Mouse (Mus musculus) induced T-regulatory cell, adult 2 months (primary cell): ENCODE measurements at regions not wholly inside any gene's neighbourhood (a gene's known extent, or its start where the extent isn't known, plus 50 kb on each side); places are given as distances from the start of the nearest gene placed in this dataset.
A peak's percentile ranks its signal among the peaks of the same experiment; 100 is the strongest.

Source experiments
- DNase-seq: peaks from one replicate; pipeline ENCODE4 v3.0.0-alpha.2; 2012; ENCODE audit warnings: low read depth

DNA sequence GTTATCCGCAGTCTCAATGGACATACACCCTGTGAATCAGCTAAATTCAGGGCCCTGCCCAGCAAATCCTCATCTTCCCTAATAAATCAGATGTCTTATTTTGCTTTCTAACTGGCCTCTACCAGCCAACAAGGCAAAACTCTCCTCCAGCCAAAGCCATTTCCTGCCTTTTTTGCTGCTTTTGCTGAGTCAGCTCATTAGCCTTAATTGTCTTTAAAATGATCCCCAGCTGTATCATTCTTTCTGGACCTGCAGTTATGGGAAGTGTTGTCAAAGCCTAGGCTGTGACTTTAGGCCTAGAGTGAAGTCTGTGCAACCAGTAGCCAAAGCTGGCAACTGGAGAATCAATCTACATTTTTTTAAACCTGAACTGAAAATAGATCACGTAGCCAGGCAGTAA lies 81.4 kb downstream of the Mtpn start:
- no peak for DNase-seq

DNA sequence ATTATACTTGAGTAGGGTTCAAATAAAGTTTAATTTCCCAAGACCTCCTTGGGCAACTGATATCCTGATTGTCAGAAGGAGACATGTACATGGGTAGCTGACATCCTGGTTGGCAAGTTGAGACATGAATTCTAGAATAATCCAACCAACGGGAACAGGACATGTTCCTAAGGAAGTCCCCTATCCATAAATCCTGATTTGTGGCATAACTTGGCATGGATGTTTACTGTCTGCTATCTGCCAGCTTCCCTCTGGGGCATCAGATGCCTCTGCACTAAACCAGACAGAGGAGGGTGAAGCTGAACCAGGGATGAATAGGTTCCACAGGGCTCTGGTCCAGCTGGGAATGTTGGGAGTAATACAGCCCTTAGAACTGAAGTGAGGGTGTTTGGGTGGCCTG lies 94.7 kb downstream of the Mtpn start:
- DNase-seq, result no peak

DNA sequence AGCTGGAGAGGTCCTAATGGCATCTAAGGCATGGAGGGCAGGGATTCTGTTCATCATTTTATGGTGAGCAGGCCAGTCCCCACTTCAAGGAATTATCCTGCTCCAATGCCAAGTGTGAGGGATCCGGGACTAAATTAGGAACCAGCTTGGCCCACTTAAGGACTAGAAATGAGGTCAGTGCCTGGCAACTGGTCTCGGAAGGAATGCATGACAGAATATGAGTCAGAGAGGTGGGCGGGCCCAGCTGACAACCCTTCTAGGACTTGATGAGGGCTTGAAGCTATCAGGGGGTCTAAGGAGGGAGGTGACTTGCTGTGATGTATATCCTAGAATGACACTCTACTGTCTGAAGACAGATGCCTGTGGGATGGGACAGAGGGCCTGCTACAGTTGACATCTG lies 100.4 kb upstream of the Fam180a start:
- DNase-seq, result no peak

DNA sequence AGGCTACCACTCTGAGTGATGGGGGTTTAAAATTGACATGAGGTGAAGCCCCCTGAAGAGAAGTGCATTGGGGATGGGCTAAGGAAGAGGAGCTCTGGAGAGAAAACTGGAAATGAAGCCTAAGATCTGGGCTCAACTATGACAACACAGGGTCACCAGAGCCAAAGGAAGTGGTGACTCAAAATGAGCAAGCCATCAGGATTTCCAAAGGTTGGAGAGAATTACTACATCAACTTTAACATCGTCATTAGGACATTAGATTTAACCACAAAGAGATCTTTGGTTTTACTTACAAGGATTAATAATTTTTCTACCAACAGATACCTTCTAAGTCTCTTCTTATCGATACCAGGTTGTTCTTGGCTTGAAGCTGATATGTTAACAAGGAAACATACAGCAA lies 98.6 kb upstream of the Fam180a start:
- DNase-seq, result no peak

DNA sequence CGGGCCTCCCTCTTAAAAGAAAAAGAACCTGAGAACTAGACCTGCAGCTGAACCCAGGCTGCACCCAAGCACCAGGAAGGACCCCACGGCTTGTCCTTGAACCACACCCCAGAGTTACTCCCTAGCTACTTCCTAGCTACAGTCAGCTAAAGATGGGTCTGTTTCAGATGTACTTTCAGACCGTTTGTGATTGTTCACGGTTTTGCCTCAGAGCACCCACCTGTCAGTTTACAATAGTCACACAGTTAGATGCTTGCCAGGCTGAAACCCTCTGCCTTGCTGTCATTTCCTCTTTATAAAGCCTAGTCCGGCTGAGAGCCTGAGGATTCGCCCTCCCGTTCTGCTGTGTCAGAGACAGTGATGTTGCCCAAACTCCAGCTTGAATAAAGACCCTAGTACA lies 95.0 kb upstream of the Fam180a start:
- DNase-seq, result no peak

DNA sequence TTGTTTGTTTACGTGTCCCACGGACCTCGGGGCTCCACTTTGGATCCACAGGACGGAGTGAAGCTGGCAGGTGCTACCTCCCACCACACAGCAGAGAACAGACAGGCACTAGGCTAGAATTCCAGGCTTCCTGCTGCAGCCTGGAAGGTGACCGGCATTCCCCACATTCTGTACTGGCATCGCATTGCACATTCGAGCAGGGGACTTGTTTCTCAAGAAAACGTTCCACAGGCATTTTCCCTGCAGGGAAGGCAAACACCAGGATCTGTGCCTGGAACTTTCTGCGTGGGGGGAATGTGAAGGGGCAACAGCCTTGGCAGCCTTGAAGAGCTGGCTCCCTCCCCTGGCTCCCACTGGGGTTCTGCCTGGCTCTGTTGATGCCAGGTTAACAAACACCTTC lies 79.1 kb upstream of the Fam180a start:
- no peak for DNase-seq

DNA sequence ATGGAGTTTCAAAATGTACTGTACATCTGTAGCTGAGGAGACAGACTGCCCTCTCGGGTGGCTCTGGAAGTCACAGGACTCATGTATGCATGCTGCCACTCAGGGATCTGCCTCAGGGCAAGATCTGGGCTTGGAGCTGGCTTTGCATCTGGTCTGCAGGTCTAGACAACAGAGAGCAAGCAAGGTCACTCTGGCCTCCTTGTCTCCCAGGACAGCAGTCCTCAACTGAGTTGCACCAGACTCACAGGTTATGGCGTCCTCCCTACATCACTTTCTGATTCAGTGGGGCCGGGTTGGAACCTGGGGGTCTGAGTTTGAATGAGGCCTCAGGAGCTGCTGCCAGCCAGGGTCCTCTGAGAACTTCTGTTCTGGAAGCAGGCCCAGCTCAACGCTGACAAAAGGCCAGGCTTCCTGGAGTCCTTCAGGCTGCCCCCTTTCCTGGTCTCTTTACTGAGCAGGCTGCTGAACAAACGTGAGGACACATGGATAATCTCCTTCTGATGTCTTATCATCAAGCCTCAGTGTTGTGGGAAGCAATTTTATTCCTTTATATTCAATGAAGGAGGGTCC lies 77.5 kb upstream of the Fam180a start:
- DNase-seq, result no peak

DNA sequence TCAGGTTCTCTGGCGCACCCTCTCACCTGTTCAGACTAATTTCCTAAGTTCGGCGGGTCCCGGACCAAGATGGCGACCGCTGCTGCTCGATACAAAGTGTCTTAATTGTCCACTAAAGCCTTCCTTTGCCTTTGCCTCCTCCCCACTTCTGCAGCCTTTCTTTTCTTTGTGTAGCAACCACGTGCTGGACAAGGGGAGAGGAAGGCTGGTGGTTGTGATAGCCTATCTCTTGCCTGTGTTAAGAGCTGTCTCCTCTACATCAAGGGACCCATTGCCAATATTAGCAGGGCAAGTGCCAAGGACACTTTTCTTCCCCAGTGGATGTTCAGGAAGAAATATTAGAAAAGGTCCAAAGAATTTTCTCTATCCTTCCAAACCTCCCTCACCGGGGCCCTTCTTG lies 69.8 kb upstream of the Fam180a start:
- no peak for DNase-seq

DNA sequence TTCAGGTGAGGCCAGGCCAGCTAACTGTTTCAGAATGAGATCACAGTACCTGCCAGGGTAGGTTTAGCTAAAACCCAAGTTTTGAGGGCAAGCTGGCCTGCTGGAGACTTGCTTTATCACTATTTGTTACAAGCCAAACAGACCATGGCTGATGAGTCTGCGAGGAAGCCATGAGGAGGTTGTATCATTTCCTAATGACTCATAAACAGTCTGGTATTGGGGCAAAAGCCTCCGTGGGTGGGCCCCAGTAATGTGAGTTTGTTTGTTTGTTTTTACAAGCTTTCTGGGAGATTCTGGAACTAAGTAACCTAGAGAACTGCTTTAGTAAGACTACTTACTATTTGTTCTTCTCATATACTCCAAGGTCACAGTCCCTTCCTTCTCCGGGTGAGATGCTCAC lies 62.9 kb upstream of the Fam180a start:
- no peak for DNase-seq

DNA sequence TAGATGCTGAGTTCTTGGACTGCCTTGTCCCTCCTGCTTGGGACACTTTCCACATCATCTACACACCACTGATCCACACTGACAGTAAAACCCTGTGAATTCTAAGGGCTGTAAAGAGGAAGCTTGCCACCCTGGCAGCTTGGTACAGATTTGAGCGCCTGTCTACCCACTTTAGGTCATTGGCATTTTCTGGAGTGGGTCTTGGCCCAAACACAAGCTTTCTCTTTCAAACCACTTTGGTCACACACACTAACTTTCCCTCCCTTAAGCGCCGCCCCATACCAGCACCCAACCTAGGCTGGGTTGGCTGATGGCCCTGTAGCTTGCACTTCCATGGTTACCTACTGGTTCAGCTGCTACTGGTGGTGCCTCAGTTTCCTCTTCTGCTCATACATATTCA lies 55.6 kb upstream of the Fam180a start:
- DNase-seq, result no peak

DNA sequence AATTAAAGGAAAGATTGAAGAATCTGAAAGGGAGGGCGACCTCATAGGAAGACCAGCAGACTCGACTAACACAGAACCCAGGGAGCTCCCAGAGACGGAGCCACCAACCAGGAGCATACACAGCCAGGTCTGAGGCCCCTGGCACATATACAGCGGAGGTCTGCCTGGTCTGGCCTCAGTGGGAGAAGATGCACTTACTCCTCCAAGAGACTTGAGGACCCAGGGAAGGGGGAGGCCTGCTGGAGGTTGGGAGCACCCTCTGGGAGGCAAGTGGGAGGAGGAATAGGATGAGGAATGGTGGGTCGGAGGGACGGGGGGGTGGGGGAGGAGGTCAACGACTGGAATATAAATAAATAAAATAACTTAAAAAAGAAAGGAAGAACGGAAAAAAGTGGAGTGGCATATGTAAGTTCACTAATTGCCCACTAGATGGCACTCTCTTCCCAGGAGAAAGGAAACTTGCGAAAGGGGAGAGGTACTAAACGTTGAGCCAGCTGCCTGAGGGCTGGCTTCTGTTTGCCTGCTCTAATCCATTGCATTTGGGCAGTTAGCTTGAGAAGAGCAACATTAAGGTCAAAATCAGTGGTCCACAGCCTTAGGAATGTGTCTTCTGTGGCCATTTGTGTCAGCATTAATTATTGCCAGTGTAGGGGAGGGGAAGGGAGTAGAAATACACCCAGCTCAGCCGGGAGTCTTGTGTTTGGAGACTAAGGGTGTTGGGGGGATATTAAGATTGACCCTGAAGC lies 55.0 kb upstream of the Fam180a start:
- DNase-seq, result peak; percentile 76

DNA sequence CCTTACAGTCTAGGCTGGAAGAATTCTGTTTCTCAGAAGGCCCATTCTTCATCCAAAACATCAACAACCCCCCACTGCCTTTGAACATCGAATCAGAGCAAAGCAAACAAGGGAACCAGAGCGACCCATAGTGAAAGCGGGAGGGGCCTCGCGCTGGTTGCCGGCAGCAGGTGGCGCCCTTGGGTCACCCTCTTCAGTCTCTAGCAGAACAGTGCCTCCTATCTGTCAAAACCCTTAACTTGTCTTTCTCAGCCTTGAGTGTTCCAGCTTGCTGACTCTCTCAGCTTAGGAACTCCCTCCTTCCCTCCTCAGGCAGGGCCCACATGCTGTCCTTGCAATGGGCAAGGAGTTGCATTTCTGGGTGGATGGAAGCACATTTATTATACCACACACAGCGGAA lies 53.9 kb upstream of the Fam180a start:
- peak; percentile 82 for DNase-seq

DNA sequence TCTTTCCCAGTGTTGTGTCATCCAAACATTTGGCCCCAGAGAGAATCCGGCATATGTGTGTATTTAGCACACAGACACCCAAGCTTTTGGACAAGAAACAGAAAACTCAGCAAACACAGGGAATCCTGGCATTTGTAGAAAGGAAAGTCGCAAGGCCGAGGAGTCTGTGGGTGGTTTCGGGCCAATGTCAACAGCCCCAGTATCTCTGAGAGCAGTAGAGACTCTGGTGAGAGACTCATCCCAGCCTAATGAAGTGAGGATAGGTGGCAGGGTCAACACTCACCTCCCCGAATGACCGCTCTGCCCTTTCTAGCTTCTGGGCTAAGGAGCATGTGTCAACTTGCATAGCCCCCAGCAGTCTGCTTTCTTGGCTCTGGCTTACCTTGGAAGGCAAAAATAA lies 52.9 kb upstream of the Fam180a start:
- DNase-seq, result no peak

DNA sequence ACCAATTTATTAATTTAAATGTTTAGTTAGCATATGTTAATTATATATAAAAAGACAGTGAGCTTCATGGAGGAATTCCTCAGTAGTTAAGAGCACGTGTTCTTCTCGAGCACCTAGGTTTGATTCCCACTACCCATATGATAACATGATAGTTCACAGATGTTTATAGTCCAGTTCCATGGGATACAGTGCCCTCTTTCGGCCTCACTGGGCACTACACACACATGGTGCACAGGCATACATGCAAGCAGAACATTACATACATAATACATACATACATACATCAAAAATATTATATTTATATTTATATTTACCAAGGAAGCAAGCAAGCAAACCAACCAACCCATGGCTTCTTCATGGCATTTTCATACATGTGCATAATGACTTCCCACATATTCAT lies 51.6 kb upstream of the Fam180a start:
- DNase-seq, result no peak

DNA sequence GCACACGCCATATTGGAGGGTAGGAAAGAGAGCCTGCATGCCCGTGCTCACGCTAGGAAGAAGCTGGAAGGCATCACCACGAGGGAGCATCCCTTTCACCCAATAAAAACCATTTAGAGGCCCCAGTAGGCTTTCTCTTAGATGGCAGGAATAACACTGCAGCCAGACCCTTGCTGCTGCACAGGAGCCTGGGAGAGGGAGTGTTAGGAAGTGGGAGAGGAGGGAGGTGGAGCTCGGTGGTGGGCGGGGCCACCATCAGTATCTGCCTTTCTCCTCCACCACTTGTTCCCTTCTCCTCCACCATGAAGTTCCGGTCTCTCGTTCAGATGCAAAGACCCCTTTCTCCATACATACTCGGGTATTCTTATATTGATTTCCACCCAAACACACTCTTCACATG lies 50.6 kb upstream of the Fam180a start:
- DNase-seq, result no peak
